ENCODE assay signal across 13 mouse cellular contexts in genomic region chr15:81921255-81921654, GRCm38 (mm10). TPM values are rescaled to one million over a fixed set of nuclear protein-coding genes. Genes with fewer than 3 reads are reported as not detected.
A peak's percentile ranks its signal among the peaks of the same experiment; 100 is the strongest.
DNase-seq lines count a peak whose midpoint lies in the region; ATAC-seq lines count a peak whose summit lies in the region.
"Had no signal": no experiment of that assay in that cellular context is flagged by ENCODE, and none has a peak within 500 bp of the region (broad histone marks: within the 10 kb centered on the region; RNA-seq: fewer than 3 reads in every experiment).

No protein-coding gene starts in this region.

- H3K27ac ChIP-seq in hindbrain, embryonic 13.5 days: peak overlapping the region; percentile 63
- H3K27ac ChIP-seq in hindbrain, embryonic 11.5 days (ENCODE audit: low read depth, low read length): no peak overlapping the region
- H3K27ac ChIP-seq in midbrain, embryonic 13.5 days: 0 out of 2 replicates have a peak overlapping the region, but pooled peaks have one; percentile 14
- H3K27ac ChIP-seq in midbrain, embryonic 10.5 days (replicated peaks): no peak overlapping the region
- peak overlapping the region; percentile 17; the same call in 1 of the 2 replicates for H3K27ac ChIP-seq in neural tube, embryonic 14.5 days (ENCODE audit: low read depth, low read length)
- H3K27ac ChIP-seq in kidney, embryonic 14.5 days (ENCODE audit: low read depth, low read length): no peak overlapping the region
- H3K27ac ChIP-seq: limb, embryonic 10.5 days; liver, embryonic 14.5 days had no signal

- 79% methylated on average over 5 of the region's 5 CpGs for WGBS in hindbrain, embryonic 13.5 days
- WGBS in hindbrain, embryonic 11.5 days: 73% methylated on average over 5 of the region's 5 CpGs
- 72% methylated on average over 5 of the region's 5 CpGs for WGBS in midbrain, embryonic 13.5 days
- WGBS in midbrain, embryonic 10.5 days: 73% methylated on average over 5 of the region's 5 CpGs
- 62% methylated on average over 5 of the region's 5 CpGs for WGBS in neural tube, embryonic 14.5 days
- 68% methylated on average over 5 of the region's 5 CpGs for WGBS in kidney, embryonic 14.5 days

- no peak overlapping the region for H3K4me2 ChIP-seq in hindbrain, embryonic 13.5 days
- H3K4me2 ChIP-seq in hindbrain, embryonic 11.5 days (replicated peaks; ENCODE audit: low read depth, low read length): no peak overlapping the region
- H3K4me2 ChIP-seq in midbrain, embryonic 13.5 days (replicated peaks): no peak overlapping the region
- no peak overlapping the region for H3K4me2 ChIP-seq in neural tube, embryonic 14.5 days (ENCODE audit: low read depth, low read length)
- no peak overlapping the region for H3K4me2 ChIP-seq in kidney, embryonic 14.5 days (replicated peaks; ENCODE audit: low read depth, low read length)

- H3K9me3 ChIP-seq in hindbrain, embryonic 13.5 days: no peaks in the 10 kb centered on the region
- H3K9me3 ChIP-seq in hindbrain, embryonic 11.5 days (ENCODE audit: control insufficient read depth, low read length): no peaks in the 10 kb centered on the region
- H3K9me3 ChIP-seq in midbrain, embryonic 13.5 days: no peaks in the 10 kb centered on the region
- no peaks in the 10 kb centered on the region for H3K9me3 ChIP-seq in midbrain, embryonic 10.5 days (replicated peaks)
- H3K9me3 ChIP-seq in neural tube, embryonic 14.5 days (ENCODE audit: control insufficient read depth, low read length): no peaks in the 10 kb centered on the region
- H3K9me3 ChIP-seq in kidney, embryonic 14.5 days (ENCODE audit: control insufficient read depth, low read length): no peaks in the 10 kb centered on the region
- H3K9me3 ChIP-seq: limb, embryonic 10.5 days had no signal

- no peak overlapping the region for H3K4me3 ChIP-seq in hindbrain, embryonic 13.5 days
- no peak overlapping the region for H3K4me3 ChIP-seq in hindbrain, embryonic 11.5 days (ENCODE audit: low read depth, low read length)
- H3K4me3 ChIP-seq in midbrain, embryonic 13.5 days (replicated peaks): no peak overlapping the region
- no peak overlapping the region for H3K4me3 ChIP-seq in midbrain, embryonic 10.5 days
- no peak overlapping the region for H3K4me3 ChIP-seq in neural tube, embryonic 14.5 days (ENCODE audit: low read depth, low read length)
- H3K4me3 ChIP-seq in kidney, embryonic 14.5 days (ENCODE audit: low read length): no peak overlapping the region
- H3K4me3 ChIP-seq: limb, embryonic 10.5 days had no signal

- H3K9ac ChIP-seq in hindbrain, embryonic 13.5 days: no peak overlapping the region
- no peak overlapping the region for H3K9ac ChIP-seq in hindbrain, embryonic 11.5 days (ENCODE audit: low read depth, low read length)
- H3K9ac ChIP-seq in midbrain, embryonic 13.5 days (replicated peaks): 0 out of 2 replicates have a peak overlapping the region, but pooled peaks have one; percentile 23
- no peak overlapping the region for H3K9ac ChIP-seq in neural tube, embryonic 14.5 days (replicated peaks; ENCODE audit: low read depth, low read length)
- no peak overlapping the region for H3K9ac ChIP-seq in kidney, embryonic 14.5 days (ENCODE audit: low read depth, low read length)
- H3K9ac ChIP-seq: liver, embryonic 14.5 days had no signal

- DNase-seq in hindbrain, embryonic 11.5 days (ENCODE audit: low spot score): no peak
- no peak for DNase-seq in midbrain, embryonic 10.5 days (ENCODE audit: low spot score)
- DNase-seq in cerebellum, postnatal 25 days: peak; percentile 52 to 62
- DNase-seq: adrenal gland, postnatal 14 days; kidney, adult 18-20 months; thymus, adult 18-20 months had no signal

- H3K4me1 ChIP-seq in hindbrain, embryonic 13.5 days (replicated peaks): peaks cover 50% of the 10 kb centered on the region
- peaks cover 6% of the 10 kb centered on the region for H3K4me1 ChIP-seq in hindbrain, embryonic 11.5 days (replicated peaks; ENCODE audit: control insufficient read depth, insufficient read depth, low read length)
- H3K4me1 ChIP-seq in midbrain, embryonic 13.5 days (replicated peaks): peaks cover 34% of the 10 kb centered on the region
- H3K4me1 ChIP-seq in midbrain, embryonic 10.5 days: peaks cover 19% of the 10 kb centered on the region
- peaks cover 9% of the 10 kb centered on the region for H3K4me1 ChIP-seq in neural tube, embryonic 14.5 days (ENCODE audit: control insufficient read depth, insufficient read depth, low read length)
- H3K4me1 ChIP-seq in kidney, embryonic 14.5 days (ENCODE audit: control insufficient read depth, insufficient read depth, low read length): peaks cover 20% of the 10 kb centered on the region

- H3K36me3 ChIP-seq in hindbrain, embryonic 13.5 days: peaks cover 26% of the 10 kb centered on the region
- no peaks in the 10 kb centered on the region for H3K36me3 ChIP-seq in hindbrain, embryonic 11.5 days (ENCODE audit: control insufficient read depth, insufficient read depth, low read length)
- peaks cover 28% of the 10 kb centered on the region for H3K36me3 ChIP-seq in midbrain, embryonic 13.5 days
- H3K36me3 ChIP-seq in midbrain, embryonic 10.5 days: peaks cover 55% of the 10 kb centered on the region
- peaks cover 7% of the 10 kb centered on the region; the same call in 1 of the 2 replicates for H3K36me3 ChIP-seq in neural tube, embryonic 14.5 days (ENCODE audit: control insufficient read depth, insufficient read depth, low read length)
- peaks cover 20% of the 10 kb centered on the region for H3K36me3 ChIP-seq in kidney, embryonic 14.5 days (ENCODE audit: control insufficient read depth, insufficient read depth, low read length)

- H3K27me3 ChIP-seq in hindbrain, embryonic 13.5 days: no peaks in the 10 kb centered on the region
- H3K27me3 ChIP-seq in hindbrain, embryonic 11.5 days (ENCODE audit: control insufficient read depth, insufficient read depth, low read length): no peaks in the 10 kb centered on the region
- H3K27me3 ChIP-seq in midbrain, embryonic 13.5 days: no peaks in the 10 kb centered on the region
- no peaks in the 10 kb centered on the region for H3K27me3 ChIP-seq in midbrain, embryonic 10.5 days (ENCODE audit: low read depth, poor library complexity, severe bottlenecking)
- H3K27me3 ChIP-seq in neural tube, embryonic 14.5 days (ENCODE audit: control insufficient read depth, insufficient read depth, low read length): no peaks in the 10 kb centered on the region
- no peaks in the 10 kb centered on the region for H3K27me3 ChIP-seq in kidney, embryonic 14.5 days (ENCODE audit: control insufficient read depth, insufficient read depth, low read length)

- no peak for ATAC-seq in hindbrain, embryonic 13.5 days (ENCODE audit: low FRiP score)
- no peak for ATAC-seq in hindbrain, embryonic 11.5 days (ENCODE audit: low FRiP score)
- ATAC-seq in midbrain, embryonic 13.5 days: no peak
- no peak for ATAC-seq in neural tube, embryonic 14.5 days (ENCODE audit: low read depth)
- ATAC-seq in inflammation-experienced regulatory T-cells, adult 6 months: no peak
- no peak for ATAC-seq in kidney, embryonic 14.5 days (ENCODE audit: low FRiP score, low TSS enrichment)

RNA-seq across cellular contexts. Expression of gene Polr3h, which starts 4.8 kb away (rescaled TPM):
- polyA plus RNA-seq in hindbrain, embryonic 13.5 days (2015; fragmentation: Nextera tagmentation; extraction: Ambion mirVana): 73.3 and 76.8 TPM in 2 replicates
- polyA plus RNA-seq in hindbrain, embryonic 11.5 days (2014; fragmentation: Nextera tagmentation; extraction: Ambion mirVana): 66.2 and 67.1 TPM in 2 replicates
- polyA plus RNA-seq in midbrain, embryonic 13.5 days (2015; fragmentation: Nextera tagmentation; extraction: Ambion mirVana): 69.7 and 70.1 TPM in 2 replicates
- polyA plus RNA-seq in midbrain, embryonic 10.5 days (2016; fragmentation: Nextera tagmentation; extraction: Ambion mirVana): 76.2 and 80.8 TPM in 2 replicates
- polyA plus RNA-seq in neural tube, embryonic 14.5 days (2014; fragmentation: Nextera tagmentation; extraction: Ambion mirVana): 88.1 and 98.4 TPM in 2 replicates
- polyA plus RNA-seq in inflammation-experienced regulatory T-cells, adult 6 months (2017; shearing (Covaris generic)): 10 to 100 TPM; 17.4 to 28.3 (median 22.6) TPM
- polyA plus RNA-seq in kidney, embryonic 14.5 days (2014; fragmentation: Nextera tagmentation; extraction: Ambion mirVana): 76.5 and 78.9 TPM in 2 replicates

RNA-seq across cellular contexts. Expression of gene Csdc2, which starts 15.3 kb away (rescaled TPM):
- 130 and 137 TPM in 2 replicates for polyA plus RNA-seq in hindbrain, embryonic 13.5 days (2015; fragmentation: Nextera tagmentation; extraction: Ambion mirVana)
- 25.2 and 25.7 TPM in 2 replicates for polyA plus RNA-seq in hindbrain, embryonic 11.5 days (2014; fragmentation: Nextera tagmentation; extraction: Ambion mirVana)
- 96.4 and 102 TPM in 2 replicates for polyA plus RNA-seq in midbrain, embryonic 13.5 days (2015; fragmentation: Nextera tagmentation; extraction: Ambion mirVana)
- 13.8 and 20.6 TPM in 2 replicates for polyA plus RNA-seq in midbrain, embryonic 10.5 days (2016; fragmentation: Nextera tagmentation; extraction: Ambion mirVana)
- 170 and 208 TPM in 2 replicates for polyA plus RNA-seq in neural tube, embryonic 14.5 days (2014; fragmentation: Nextera tagmentation; extraction: Ambion mirVana)
- polyA plus RNA-seq in inflammation-experienced regulatory T-cells, adult 6 months (2017; shearing (Covaris generic)): not detected
- 17.5 and 28.1 TPM in 2 replicates for polyA plus RNA-seq in kidney, embryonic 14.5 days (2014; fragmentation: Nextera tagmentation; extraction: Ambion mirVana)

RNA-seq across cellular contexts. Expression of gene Pmm1, which starts 39.5 kb away (rescaled TPM):
- polyA plus RNA-seq in hindbrain, embryonic 13.5 days (2015; fragmentation: Nextera tagmentation; extraction: Ambion mirVana): 62.9 and 65.3 TPM in 2 replicates
- polyA plus RNA-seq in hindbrain, embryonic 11.5 days (2014; fragmentation: Nextera tagmentation; extraction: Ambion mirVana): 31.1 and 33.7 TPM in 2 replicates
- 40.5 and 41.2 TPM in 2 replicates for polyA plus RNA-seq in midbrain, embryonic 13.5 days (2015; fragmentation: Nextera tagmentation; extraction: Ambion mirVana)
- 31.9 and 34.9 TPM in 2 replicates for polyA plus RNA-seq in midbrain, embryonic 10.5 days (2016; fragmentation: Nextera tagmentation; extraction: Ambion mirVana)
- polyA plus RNA-seq in neural tube, embryonic 14.5 days (2014; fragmentation: Nextera tagmentation; extraction: Ambion mirVana): 78.6 and 96.6 TPM in 2 replicates
- polyA plus RNA-seq in inflammation-experienced regulatory T-cells, adult 6 months (2017; shearing (Covaris generic)): 10 to 100 TPM in 2 of 3 experiments, 1 to 10 TPM in 1; 9.3 to 33.3 (median 11.7) TPM
- polyA plus RNA-seq in kidney, embryonic 14.5 days (2014; fragmentation: Nextera tagmentation; extraction: Ambion mirVana): 28.3 and 33.0 TPM in 2 replicates

RNA-seq across cellular contexts. Expression of gene Aco2, which starts 49.1 kb away (rescaled TPM):
- polyA plus RNA-seq in hindbrain, embryonic 13.5 days (2015; fragmentation: Nextera tagmentation; extraction: Ambion mirVana): 237 and 248 TPM in 2 replicates
- 155 and 169 TPM in 2 replicates for polyA plus RNA-seq in hindbrain, embryonic 11.5 days (2014; fragmentation: Nextera tagmentation; extraction: Ambion mirVana)
- 220 and 221 TPM in 2 replicates for polyA plus RNA-seq in midbrain, embryonic 13.5 days (2015; fragmentation: Nextera tagmentation; extraction: Ambion mirVana)
- 152 and 163 TPM in 2 replicates for polyA plus RNA-seq in midbrain, embryonic 10.5 days (2016; fragmentation: Nextera tagmentation; extraction: Ambion mirVana)
- polyA plus RNA-seq in neural tube, embryonic 14.5 days (2014; fragmentation: Nextera tagmentation; extraction: Ambion mirVana): 278 and 281 TPM in 2 replicates
- 100 to 1,000 TPM in 1 of 3 experiments, 10 to 100 TPM in 2; 83.2 to 115 (median 93.9) TPM for polyA plus RNA-seq in inflammation-experienced regulatory T-cells, adult 6 months (2017; shearing (Covaris generic))
- polyA plus RNA-seq in kidney, embryonic 14.5 days (2014; fragmentation: Nextera tagmentation; extraction: Ambion mirVana): 123 and 191 TPM in 2 replicates

RNA-seq across cellular contexts. Expression of gene Phf5a, which starts 49.5 kb away (rescaled TPM):
- polyA plus RNA-seq in hindbrain, embryonic 13.5 days (2015; fragmentation: Nextera tagmentation; extraction: Ambion mirVana): 123 and 125 TPM in 2 replicates
- polyA plus RNA-seq in hindbrain, embryonic 11.5 days (2014; fragmentation: Nextera tagmentation; extraction: Ambion mirVana): 184 and 186 TPM in 2 replicates
- 136 and 149 TPM in 2 replicates for polyA plus RNA-seq in midbrain, embryonic 13.5 days (2015; fragmentation: Nextera tagmentation; extraction: Ambion mirVana)
- 224 and 252 TPM in 2 replicates for polyA plus RNA-seq in midbrain, embryonic 10.5 days (2016; fragmentation: Nextera tagmentation; extraction: Ambion mirVana)
- polyA plus RNA-seq in neural tube, embryonic 14.5 days (2014; fragmentation: Nextera tagmentation; extraction: Ambion mirVana): 129 and 138 TPM in 2 replicates
- 100 to 1,000 TPM in 1 of 3 experiments, 10 to 100 TPM in 2; 79.6 to 117 (median 95.2) TPM for polyA plus RNA-seq in inflammation-experienced regulatory T-cells, adult 6 months (2017; shearing (Covaris generic))
- 192 and 223 TPM in 2 replicates for polyA plus RNA-seq in kidney, embryonic 14.5 days (2014; fragmentation: Nextera tagmentation; extraction: Ambion mirVana)

Comparison
In these comparisons a context has a peak if more than half of its experiments do, and no peak if none do; other contexts are left out.
1. H3K27ac ChIP-seq: peak in hindbrain, embryonic 13.5 days (single experiment), midbrain, embryonic 13.5 days (single experiment) and neural tube, embryonic 14.5 days (single experiment); none in hindbrain, embryonic 11.5 days (single experiment), midbrain, embryonic 10.5 days (single experiment) and kidney, embryonic 14.5 days (single experiment).
2. DNase-seq: peak in cerebellum, postnatal 25 days (2 of 2); none in hindbrain, embryonic 11.5 days (single experiment) and midbrain, embryonic 10.5 days (single experiment).
3. RNA of gene Csdc2, which starts 15.3 kb away (polyA plus RNA-seq): 170 to 208 TPM in neural tube, embryonic 14.5 days, 130 to 137 TPM in hindbrain, embryonic 13.5 days, 96.4 to 102 TPM in midbrain, embryonic 13.5 days, 17.5 to 28.1 TPM in kidney, embryonic 14.5 days, 25.2 to 25.7 TPM in hindbrain, embryonic 11.5 days and 13.8 to 20.6 TPM in midbrain, embryonic 10.5 days; not detected in inflammation-experienced regulatory T-cells, adult 6 months; every median in the first group is over 10 times any median in the second.